Mouse (Mus musculus) left cerebral cortex, postnatal 14 days (tissue): ENCODE results near the gene Spata13. TPM values are rescaled to one million over a fixed set of nuclear protein-coding genes. Genes with fewer than 3 reads are reported as not detected.

Experiments used
- DNase-seq, 2 experiments: peaks; one replicate each; pipeline ENCODE4 v3.0.0; 2021 to 2022; ENCODE audit warnings: low spot score in 2 of 2, mixed read lengths in 1 of 2
- intact Hi-C: fragments of 180-260 bp; cut with DNase I; formaldehyde crosslinking; loops from one replicate; pipeline ENCODE4 v1.15.1; 2025
- total RNA-seq, 2 experiments: library from RNA; stranded (reverse); gene quantifications; 2 replicates each; pipeline ENCODE4 v1.2.3; 2021

The Spata13 gene
- total RNA-seq, 2 experiments from 2014 or later, result 14.7 to 20.9 TPM

DNA sequence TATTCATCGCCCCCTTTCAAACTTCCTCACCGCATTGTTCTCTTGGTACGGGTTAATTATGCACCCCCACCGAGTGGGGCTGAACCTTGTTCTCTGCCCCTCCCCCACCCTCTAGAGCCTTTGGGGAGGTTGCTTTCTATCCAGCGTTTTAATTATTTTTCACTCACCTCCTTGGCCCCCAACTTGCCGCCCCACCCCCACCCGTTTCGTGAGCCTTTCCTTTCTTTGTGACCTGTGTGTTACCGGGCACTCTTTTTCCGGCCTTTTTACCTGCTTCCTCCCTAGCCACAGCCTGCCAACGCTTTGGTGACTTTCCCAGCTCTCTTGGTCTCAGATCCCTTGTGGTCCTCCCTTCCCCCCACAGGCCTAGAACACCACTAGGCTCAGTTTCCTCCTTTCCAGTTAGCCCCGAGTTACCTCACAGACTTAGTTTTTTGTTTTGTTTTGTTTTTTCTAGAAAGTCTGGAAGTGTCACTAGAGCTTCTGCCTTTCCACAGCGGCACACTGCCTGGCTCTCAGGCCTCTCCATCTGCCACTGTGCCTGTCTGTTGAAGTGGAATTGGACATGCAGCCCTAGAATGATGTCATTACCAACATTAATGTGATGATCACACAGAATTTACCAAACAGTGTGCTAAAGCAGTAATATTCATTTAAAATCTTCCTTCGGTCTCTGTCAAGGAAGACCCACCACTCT lies 2.3 kb downstream of the Spata13 start:
- intact Hi-C loops, result no loop called here
- DNase-seq, result no peak

DNA sequence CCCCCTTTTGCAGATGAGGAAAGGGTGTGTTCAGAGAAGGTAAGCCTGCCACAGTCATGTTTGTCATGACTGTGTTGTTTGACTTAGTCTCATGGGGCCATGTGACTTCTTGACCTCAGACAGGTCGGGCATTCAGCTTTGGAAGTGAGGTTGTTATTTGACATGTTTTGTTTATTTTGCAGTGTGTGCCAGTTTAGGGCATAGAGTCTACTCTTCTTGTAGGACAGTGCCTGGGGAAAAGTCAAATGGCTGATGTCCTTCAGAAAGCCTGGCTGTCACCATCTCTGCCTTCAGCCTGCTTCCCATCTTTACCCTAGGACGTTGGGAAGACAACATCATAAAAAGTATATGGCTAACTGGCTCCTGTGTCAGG lies 2.8 kb downstream of the Spata13 start:
- DNase-seq, result no peak
- intact Hi-C loops, result no loop called here

DNA sequence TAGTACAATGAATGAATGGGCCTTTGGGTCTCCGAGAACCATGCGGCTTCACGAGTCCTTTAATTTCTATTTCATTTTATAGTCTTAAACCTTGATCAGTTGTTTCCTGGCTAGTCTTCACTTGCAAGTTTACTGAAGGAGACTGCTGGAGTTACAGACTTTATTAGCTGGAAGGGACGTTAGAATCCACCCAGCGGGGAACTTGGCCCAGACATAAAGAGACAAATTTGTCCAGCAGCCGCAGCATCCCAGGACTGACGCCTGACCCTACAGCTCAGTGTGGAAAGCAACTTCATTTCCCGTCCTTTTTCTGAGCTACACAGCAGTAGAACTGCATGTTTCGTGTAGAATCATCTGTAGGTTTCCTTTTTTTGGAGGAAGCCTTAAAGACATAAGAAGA lies 3.2 kb downstream of the Spata13 start:
- no peak for DNase-seq
- intact Hi-C loops, result no loop called here

DNA sequence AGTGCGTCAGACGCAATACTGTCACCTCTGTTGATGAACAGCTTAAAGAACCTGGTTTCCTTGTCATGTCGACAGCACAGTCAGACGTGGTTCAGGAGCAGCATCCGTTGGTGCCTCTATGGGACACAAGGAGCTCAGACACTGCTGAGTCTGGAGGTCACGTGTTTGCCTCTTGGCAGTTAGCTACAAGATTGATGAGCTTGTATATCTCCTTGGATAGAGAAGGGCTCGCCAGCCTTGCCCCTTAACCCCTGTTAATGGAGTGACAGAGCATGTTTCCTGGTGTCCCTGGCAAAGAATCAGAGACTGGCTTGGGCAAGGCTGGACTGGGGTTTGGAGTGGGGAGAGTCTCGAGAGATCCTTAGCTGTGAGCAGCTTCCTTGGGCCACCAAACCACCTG lies 4.4 kb downstream of the Spata13 start:
- intact Hi-C loops, result no loop called here
- no peak for DNase-seq

DNA sequence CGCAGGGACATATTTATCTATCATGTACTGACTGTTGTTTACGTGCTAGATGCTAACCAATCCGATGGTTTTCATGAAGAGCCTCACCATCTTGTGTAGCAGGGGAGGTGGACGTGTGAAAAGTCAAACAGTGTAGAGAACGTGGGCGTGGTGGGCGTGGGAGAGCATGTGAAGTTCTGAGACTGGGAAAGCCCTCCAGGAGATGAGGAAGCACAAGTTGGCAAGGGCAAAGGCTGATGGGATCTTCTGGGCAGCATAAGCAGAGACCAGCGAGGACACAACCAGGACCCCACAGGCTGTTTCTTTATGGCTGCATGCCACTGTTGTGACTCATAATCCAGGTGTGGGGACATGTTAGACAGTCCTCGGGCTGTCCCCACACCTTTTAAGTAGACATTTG lies 5.4 kb downstream of the Spata13 start:
- intact Hi-C loops, result no loop called here
- DNase-seq, result no peak

DNA sequence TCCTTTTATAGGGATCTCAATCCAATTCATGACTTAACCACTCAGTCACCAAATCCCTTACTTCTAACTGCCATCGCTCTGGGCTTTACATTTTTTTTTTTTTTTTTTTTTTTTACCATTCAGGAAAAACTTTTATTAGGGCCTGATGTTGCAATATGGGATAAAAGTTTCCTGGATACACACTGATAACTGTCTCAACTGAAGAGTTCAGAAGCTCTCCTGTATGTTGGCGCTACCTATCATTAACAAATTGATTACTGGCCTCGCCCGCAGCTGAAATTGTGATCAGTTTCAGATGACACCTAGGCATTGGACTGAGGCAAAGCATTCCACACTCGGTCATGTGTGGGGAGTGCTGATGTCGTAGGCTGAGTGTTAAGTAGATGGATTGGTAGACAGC lies 7.3 kb downstream of the Spata13 start:
- DNase-seq, result no peak
- intact Hi-C loops, result no loop called here

DNA sequence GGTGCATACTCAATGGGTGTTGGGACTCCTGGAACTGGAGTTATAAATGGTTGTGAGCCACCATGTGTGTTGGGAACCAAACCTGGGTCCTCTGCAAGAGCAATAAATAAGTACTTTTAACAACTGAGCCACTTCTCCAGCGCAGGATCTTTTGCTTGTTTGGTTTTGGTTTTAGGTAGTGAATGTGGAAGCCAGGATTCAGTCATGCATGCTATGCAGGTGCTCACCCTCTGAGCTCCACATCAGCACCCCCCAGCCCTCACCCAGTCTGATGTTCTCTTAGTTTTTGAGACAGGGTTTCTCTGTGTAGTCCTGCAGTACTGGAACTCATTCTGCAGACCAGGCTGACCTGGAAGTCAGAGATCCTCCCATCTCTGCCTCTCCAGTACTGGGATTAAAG lies 8.3 kb downstream of the Spata13 start:
- intact Hi-C loops, result no loop called here
- DNase-seq, result no peak

DNA sequence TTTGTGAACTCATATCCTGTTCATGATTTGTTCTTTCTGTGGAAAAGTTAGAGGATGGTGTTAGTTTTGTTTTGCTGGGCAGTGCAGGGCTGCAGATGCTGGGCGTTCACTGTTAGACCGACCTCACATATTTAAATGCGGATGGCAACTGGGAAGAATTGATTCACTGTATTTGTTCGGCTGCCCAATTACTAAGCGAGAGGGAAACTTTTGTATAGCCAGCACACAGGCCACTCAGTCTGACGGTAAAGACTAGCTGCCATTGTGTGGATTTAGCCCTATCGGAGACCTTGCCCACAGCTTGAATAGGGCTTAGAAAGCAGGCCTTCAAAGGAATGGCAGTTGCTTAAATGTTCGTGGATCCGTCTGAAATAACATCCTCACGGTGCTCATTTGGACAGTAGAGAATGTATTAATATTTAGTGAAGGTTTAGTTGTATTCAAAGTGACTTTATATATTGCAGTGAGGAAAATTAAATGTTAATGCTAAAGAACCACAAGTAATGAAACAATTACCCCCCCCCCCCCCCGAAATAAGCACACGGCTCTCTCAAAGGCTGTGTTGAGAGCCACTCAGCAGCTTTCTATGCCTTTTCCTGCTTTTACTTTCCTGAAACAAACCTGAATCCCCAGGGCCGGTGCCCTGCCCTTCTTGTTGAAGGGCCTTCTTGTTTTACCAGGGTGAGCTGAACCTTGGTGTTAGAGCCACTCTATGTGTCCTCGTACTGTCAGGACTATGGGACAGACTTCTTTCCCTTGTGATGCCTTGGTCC lies 9.5 kb downstream of the Spata13 start:
- DNase-seq, result no peak
- intact Hi-C loops, result no loop called here

DNA sequence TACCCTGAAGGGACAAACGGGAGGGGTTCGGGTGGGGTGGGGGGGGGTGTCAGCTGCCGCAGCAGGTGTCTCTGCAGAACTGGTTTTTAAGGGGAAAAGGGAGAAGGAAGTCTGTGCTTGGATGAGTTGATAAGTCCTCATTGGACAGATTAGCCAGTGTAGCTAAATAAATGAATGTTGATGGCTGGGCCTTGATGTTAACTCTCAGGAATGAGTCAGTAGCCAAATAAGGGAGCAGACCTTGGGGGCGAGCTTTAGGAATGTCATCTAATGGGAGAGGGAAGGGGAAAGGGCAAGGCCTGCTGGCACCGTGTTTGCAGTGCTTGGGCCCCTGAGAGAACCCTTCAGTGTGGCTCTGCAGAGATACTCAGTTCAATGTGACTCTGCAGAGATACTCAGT lies 12.6 kb downstream of the Spata13 start:
- no peak for DNase-seq
- intact Hi-C loops, result no loop called here

DNA sequence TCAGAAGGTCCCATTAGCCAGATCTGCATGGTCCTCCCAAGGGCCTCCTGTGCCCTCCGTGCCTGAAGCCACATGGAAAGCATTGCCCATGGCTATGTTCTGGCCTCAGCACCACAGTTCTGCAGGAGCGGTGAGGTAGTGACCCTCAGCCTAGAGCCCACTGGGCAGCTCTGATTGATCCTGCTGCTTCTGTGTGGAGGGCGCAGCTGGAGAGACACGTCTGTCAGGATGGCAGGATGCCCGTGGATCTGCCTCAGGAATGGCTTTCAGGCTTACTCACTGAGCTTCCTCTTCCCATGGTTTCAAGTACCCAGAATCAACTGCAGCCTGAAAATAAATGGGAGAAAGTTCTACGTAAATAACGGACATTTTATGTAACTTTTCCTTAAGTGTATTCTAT lies 14.1 kb downstream of the Spata13 start:
- intact Hi-C loops, result no loop called here

DNA sequence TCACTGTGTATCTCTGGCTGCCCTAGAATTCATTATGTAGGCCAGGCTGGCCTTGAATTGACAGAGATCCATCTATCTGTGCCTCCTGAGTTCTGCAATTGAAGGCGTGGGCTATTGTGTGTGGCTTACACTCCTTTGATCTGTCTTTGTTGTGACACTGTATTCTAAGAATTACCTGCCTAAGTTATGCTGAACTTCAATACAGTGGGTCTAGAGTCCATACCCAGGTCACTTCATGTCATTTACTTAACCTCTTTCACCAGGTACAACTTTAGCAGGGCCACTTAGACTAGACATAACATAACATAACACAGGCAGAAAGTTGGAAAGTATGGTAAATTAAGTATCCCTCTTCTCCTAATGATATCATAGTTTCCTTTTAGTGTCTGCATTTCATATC lies 15.2 kb downstream of the Spata13 start:
- DNase-seq, result no peak
- intact Hi-C loops, result no loop called here

More for the DNA sequence above, 14.1 kb downstream of the Spata13 start:
- no peak for DNase-seq

DNA sequence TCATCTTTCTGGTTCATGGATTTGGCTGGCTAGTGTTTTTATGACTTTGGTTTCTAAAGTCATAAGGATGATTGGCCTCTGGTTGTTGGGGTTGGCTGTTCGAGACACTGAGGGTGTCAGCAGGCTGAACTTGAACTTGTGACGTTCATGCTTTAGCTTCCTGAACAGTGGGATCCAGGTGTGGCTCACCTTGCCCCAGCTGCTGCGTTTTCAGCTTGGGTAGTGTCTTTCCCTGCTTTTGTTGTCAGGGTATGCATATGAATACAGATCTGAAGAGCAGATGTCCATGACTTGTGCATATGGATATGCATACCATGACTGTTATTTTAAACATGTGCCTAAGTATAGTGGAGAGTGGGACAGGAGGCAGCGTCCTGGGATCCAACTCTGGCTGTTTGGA lies 19.4 kb downstream of the Spata13 start:
- intact Hi-C loops, result no loop called here
- DNase-seq, result no peak

DNA sequence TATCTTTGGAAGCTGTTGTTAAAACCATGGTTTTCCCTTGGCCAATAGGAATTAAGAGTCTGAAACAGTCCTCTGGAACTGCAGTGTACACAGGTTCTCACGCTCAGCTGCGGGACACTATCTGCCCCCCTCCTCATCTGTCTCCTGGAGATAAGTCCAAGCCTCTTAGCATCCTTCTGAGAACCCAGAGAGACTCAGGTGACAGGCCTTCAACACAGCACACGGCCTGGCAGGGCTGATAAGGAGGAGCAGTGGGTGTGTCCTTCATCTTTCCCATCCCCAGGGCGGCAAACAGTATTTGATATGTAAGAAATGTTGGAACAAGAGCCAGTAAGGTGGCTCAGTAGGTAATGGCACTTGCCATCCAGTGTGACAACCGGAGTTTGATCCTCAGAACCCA lies 20.2 kb downstream of the Spata13 start:
- no peak for DNase-seq
- intact Hi-C loops, result no loop called here

DNA sequence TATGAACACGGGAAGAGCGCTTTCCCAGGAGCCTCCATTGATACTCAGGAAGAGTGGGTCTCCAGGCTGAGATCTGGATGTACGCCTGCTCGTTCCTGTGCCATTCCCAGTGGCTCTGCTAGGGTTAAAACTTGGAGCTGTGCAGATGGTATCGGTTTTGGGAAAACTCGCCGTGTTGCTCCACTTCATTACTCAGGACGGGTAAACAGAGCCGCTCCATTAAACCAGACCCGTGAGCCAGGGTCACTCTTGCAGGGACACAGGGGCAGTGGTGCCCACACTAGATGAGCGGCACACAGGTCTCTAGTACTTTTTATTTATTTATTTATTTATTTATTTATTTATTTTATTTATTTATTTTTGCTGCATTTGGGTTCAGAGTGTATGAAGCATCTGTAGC lies 20.9 kb downstream of the Spata13 start:
- no peak for DNase-seq
- intact Hi-C loops, result no loop called here

DNA sequence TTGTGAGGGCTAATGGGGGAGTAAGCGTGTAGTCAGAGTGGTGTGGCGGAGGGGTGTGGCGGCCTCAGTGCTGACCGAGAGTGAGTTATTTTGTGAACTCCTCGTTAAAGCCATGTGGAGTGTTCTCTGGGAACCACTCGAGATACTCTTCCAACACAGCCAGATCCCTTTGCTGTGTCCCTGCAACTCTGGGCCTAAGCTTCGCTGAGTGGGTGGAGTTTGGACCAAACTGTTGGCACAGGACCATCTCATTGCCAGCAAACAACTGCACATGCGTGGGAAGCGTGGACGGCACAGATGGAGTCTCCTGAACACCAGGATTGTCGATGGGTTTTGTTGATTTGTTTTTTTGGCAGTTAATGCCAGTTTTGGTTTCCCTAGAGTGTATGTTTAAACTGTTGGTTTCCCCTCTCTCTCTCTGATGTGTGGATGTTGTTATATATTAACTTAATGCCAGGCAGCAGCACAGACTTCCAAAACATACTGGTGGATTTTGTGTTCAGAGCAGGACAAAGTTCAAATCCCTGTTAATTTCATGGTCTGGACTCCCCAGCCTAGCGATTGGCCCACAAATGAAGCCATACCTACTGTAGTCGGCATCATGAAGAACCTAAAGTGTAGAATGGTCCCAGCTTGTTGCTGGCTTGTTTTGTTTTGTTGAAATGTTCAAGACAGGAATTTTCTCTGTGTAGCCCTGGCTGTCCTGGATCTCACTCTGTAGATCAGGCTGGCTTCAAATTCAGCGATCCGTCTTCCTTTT lies 22.3 kb downstream of the Spata13 start:
- DNase-seq, result peak; percentile 66 to 87
- intact Hi-C loops, result no loop called here

DNA sequence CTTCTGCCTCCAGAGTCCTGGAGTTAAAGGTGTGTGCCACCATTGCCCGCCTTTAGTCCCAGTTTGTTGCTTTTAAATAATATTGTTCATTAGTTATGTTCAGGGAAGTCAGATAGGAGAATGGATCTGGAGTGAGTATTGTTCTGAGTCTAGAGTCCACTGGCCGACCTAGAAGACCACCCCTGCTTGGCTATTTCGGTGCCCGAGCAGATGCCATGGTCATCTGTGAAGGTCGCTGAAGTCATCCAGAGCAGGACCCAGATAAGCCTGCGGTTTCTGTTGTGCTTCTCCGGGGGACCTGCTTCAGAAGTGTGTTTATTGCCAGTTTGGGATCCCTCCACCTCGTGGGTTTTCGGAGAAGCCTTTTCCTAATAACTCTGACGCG lies 22.9 kb downstream of the Spata13 start:
- DNase-seq, result no peak
- intact Hi-C loops, result no loop called here

DNA sequence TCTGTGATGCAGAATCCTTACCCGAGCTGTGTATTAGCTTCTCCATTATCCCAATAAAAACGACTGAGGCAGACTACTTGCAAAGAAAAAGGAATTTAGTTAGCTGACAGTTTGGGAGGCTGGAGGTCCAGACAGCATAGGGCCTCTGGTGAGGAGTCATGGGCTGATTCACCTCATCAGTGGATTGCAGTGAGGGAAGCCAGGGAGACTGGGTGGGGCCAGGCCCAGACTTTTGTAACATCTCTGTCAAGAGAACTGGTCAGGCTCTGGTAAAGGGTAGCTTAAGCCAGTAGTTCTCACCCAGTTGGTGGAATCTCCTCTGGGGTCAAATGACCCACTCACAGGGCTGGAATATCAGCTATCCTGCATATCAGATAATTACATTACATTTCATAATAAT lies 24.1 kb downstream of the Spata13 start:
- DNase-seq, result no peak
- intact Hi-C loops, result no loop called here

DNA sequence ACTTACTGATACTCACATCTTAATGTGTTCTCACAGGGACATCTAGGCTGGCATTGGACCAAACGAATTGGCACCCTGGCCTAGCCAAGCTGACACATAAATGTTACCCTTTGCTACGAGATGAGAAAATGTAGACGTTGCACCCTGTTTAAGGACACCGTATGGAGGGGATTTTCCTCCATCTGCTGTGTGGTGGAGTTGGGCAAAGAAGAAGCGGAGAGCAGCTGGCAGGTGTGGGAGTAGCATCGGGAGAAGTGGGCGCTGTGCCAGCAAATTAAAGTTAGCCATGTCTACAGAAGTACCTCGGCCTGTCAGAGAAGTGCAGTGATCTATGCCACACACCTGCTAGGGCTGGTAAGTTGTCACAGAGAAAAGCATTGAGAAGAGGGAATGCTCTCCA lies 25.7 kb downstream of the Spata13 start:
- intact Hi-C loops, result no loop called here
- DNase-seq, result peak; percentile 85 to 88

DNA sequence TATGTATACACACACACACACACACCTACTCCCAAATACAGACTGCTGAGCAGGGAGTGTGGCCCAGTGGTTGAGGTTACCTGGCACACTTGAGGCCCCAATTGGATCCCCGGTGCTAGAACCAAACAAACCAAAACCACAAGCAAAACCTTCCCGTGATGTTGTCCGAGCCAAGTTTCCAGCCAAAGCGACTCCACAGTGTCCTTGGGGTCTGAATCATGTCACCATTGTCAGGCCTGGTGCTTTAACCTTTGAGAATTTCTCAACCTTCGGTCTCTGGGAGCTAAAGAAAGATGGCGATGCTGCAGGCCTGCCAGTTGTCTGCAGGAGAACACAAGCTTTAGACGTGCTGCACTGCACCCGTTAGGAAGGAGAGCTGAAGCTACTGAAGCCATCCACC lies 26.8 kb downstream of the Spata13 start:
- DNase-seq, result no peak

DNA sequence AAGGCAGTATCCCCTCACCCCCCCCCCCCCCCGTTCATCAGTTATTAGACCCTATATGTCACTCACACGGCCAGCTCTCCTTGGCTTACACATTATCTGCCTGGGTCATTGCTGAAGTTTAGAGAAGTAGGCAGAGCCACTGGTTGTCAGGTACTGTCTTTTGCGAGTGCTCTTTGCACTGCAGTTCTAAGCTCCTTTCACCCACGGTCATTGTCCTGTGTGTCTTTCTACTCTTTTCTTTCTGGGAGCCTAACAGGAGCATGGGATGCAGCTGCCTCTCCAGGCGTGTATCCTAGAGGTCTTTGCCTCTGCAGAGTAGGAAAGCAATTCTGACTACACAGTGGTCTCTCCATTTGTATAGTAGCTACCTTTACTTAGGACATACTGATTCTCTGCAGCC lies 27.5 kb downstream of the Spata13 start:
- DNase-seq, result no peak
- intact Hi-C loops, result no loop called here

More for the DNA sequence above, 26.8 kb downstream of the Spata13 start:
- intact Hi-C loops, result no loop called here
